Mouse (Mus musculus) kidney, adult 11 months (tissue): ENCODE data around the gene Mt1.
A peak's percentile ranks its signal among the peaks of the same experiment; 100 is the strongest.
"Not testable (repeated sequence)": the region's sequence is repeated elsewhere in the genome, so short reads cannot be mapped to it uniquely, and the experiment has no call there.

Experiments
- DNase-seq: peaks from one replicate; pipeline ENCODE4 v3.0.0; 2022

Mt1 gene

GRCm38 (mm10) chr8:94178857-94179712 lies at the start of gene Mt1:
Gene Mt1, plus strand, starts transcription at chr8:94179082.
- peak; percentile 92 for DNase-seq

GRCm38 (mm10) chr8:94129133-94129789 lies 49.6 kb upstream of the Mt1 start:
- no peak for DNase-seq

- no peak for DNase-seq
These were observed 48.8 kb upstream of the Mt1 start for GRCm38 (mm10) chr8:94130126-94130525.

- DNase-seq, result no peak
These were observed 46.8 kb upstream of the Mt1 start for GRCm38 (mm10) chr8:94132096-94132495.

- not testable (repeated sequence) for DNase-seq
These were observed 44.3 kb upstream of the Mt1 start for GRCm38 (mm10) chr8:94134601-94135000.

GRCm38 (mm10) chr8:94135556-94135955 lies 43.3 kb upstream of the Mt1 start:
- no peak for DNase-seq

- no peak for DNase-seq
These were observed 42.7 kb upstream of the Mt1 start for GRCm38 (mm10) chr8:94136192-94136591.

- no peak for DNase-seq
These were observed 41.9 kb upstream of the Mt1 start, which contains the start of gene Mt4 for GRCm38 (mm10) chr8:94136933-94137332. Gene Mt4, plus strand, starts transcription at chr8:94137197.

GRCm38 (mm10) chr8:94140266-94140795 lies 38.6 kb upstream of the Mt1 start:
- DNase-seq, result no peak

- DNase-seq, result no peak
These were observed 30.6 kb upstream of the Mt1 start for GRCm38 (mm10) chr8:94148236-94148635.

- DNase-seq, result no peak
These were observed 28.0 kb upstream of the Mt1 start for GRCm38 (mm10) chr8:94150925-94151324.

- no peak for DNase-seq
These were observed 26.2 kb upstream of the Mt1 start, which contains the start of gene Mt3 for GRCm38 (mm10) chr8:94152513-94153300. Gene Mt3, plus strand, starts transcription at chr8:94152607.

GRCm38 (mm10) chr8:94153451-94153850 lies 25.4 kb upstream of the Mt1 start:
- DNase-seq, result no peak

- no peak for DNase-seq
These were observed 24.3 kb upstream of the Mt1 start for GRCm38 (mm10) chr8:94154537-94154936.

- DNase-seq, result peak; percentile 46
These were observed 22.8 kb upstream of the Mt1 start for GRCm38 (mm10) chr8:94156092-94156491.

- not testable (repeated sequence) for DNase-seq
These were observed 13.1 kb upstream of the Mt1 start for GRCm38 (mm10) chr8:94165772-94166171.

- DNase-seq, result peak; percentile 78
These were observed 11.6 kb upstream of the Mt1 start for GRCm38 (mm10) chr8:94167244-94167643.

- no peak for DNase-seq
These were observed 9.3 kb upstream of the Mt1 start for GRCm38 (mm10) chr8:94169547-94169946.

GRCm38 (mm10) chr8:94171321-94171755 lies 7.5 kb upstream of the Mt1 start:
- no peak for DNase-seq

- peak; percentile 76 for DNase-seq
These were observed 6.6 kb upstream of the Mt1 start, which contains the start of gene Mt2 for GRCm38 (mm10) chr8:94172075-94172808. Gene Mt2, plus strand, starts transcription at chr8:94172664.

GRCm38 (mm10) chr8:94172809-94173732 lies 5.8 kb upstream of the Mt1 start:
- no peak for DNase-seq
